Mouse (Mus musculus) thymus, adult 2 months (tissue): ENCODE results near the gene Gm128.

Experiments used
- CTCF ChIP-seq: fragments of 200-500 bp; IDR thresholded peaks from 2 replicates; pipeline ENCODE4 v1.5.1; 2012; ENCODE audit warnings: mild to moderate bottlenecking, control low read depth, low read length, moderate library complexity, borderline replicate concordance; ENCODE audit not compliant: control insufficient read depth, poor library complexity, insufficient read depth; ENCODE audit errors: extremely low read depth
- POLR2A ChIP-seq: fragments of 200-500 bp; IDR thresholded peaks from 2 replicates; pipeline ENCODE4 v1.6.1; 2012; ENCODE audit warnings: mild to moderate bottlenecking, low read length, control low read depth, moderate library complexity; ENCODE audit not compliant: control insufficient read depth, poor library complexity, insufficient read depth; ENCODE audit errors: extremely low read depth

DNA sequence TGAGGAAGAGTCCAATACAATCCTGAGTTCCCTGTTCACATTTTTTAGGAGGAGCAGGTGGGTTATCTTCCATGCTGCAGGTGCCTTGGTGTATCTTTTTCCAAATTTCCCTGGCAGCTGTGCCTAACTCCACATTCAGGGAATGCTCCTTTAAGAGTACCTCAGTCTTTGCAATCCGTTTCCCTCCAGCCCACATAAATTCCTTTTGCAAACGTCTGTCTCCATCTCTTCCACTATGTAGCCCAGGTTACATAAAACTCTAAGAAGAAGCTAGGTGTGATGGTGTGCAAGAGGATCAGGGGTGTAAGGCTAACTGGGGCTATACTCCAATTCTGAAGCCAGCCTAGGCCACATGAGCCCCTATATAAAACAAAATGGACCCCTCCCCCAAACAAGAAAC lies 1.7 kb upstream of the Gm128 start:
- TF ChIP-seq POLR2A = no peak
- TF ChIP-seq CTCF = no peak
